Mouse (Mus musculus): ENCODE results near the gene Angptl8. TPM values are rescaled to one million over a fixed set of nuclear protein-coding genes. Genes with fewer than 3 reads are reported as not detected.
A peak's percentile ranks its signal among the peaks of the same experiment; 100 is the strongest.
"Not testable (repeated sequence)": the region's sequence is repeated elsewhere in the genome, so short reads cannot be mapped to it uniquely, and the experiment has no call there.

Gene Angptl8
- polyA plus RNA-seq, 1 experiment from 2014 or later: 0.26 TPM

- Histone ChIP-seq H3K4me3 (no peak overlapping the region), H3K9ac (no peak overlapping the region), H3K4me2 (replicated peaks) (no peak overlapping the region), H3K27me3 (no peaks in the 10 kb centered on the region; the same call in 1 of the 2 replicates), H3K36me3 (no peaks in the 10 kb centered on the region), H3K9me3 (replicated peaks) (no peaks in the 10 kb centered on the region), H3K27ac (no peak overlapping the region), H3K4me1 (peaks cover 14% of the 10 kb centered on the region)
- 74% methylated on average over 5 of the region's 5 CpGs for WGBS
- ATAC-seq (ENCODE audit: low FRiP score): no peak
These were observed 18.7 kb downstream of the Angptl8 start for GRCm38 (mm10) chr9:21853961-21854360.

- Histone ChIP-seq H3K36me3 (no peaks in the 10 kb centered on the region), H3K27ac (no peak overlapping the region), H3K9ac (no peak overlapping the region), H3K4me2 (replicated peaks) (no peak overlapping the region), H3K4me3 (no peak overlapping the region), H3K9me3 (replicated peaks) (no peaks in the 10 kb centered on the region), H3K4me1 (peaks cover 11% of the 10 kb centered on the region), H3K27me3 (no peaks in the 10 kb centered on the region; the same call in 1 of the 2 replicates)
- 85% methylated on average over 6 of the region's 6 CpGs for WGBS
- no peak for ATAC-seq (ENCODE audit: low FRiP score)
These were observed 19.6 kb downstream of the Angptl8 start for GRCm38 (mm10) chr9:21854894-21855293.

- H3K27ac ChIP-seq: no peak overlapping the region
- 83% methylated on average over 2 of the region's 2 CpGs for WGBS
- no peak overlapping the region for H3K4me3 ChIP-seq
- H3K4me2 ChIP-seq (replicated peaks): no peak overlapping the region
- H3K36me3 ChIP-seq: no peaks in the 10 kb centered on the region
- no peaks in the 10 kb centered on the region; the same call in 1 of the 2 replicates for H3K27me3 ChIP-seq
- no peak for ATAC-seq (ENCODE audit: low FRiP score)
- no peaks in the 10 kb centered on the region for H3K9me3 ChIP-seq (replicated peaks)
- H3K4me1 ChIP-seq: peaks cover 5% of the 10 kb centered on the region; the same call in 1 of the 2 replicates
- H3K9ac ChIP-seq: no peak overlapping the region
These were observed 22.2 kb downstream of the Angptl8 start for GRCm38 (mm10) chr9:21857501-21857900.

GRCm38 (mm10) chr9:21858084-21858483, 22.8 kb downstream of the Angptl8 start:
- no peak overlapping the region for H3K27ac ChIP-seq
- no peaks in the 10 kb centered on the region; the same call in 1 of the 2 replicates for H3K27me3 ChIP-seq
- no peak overlapping the region for H3K9ac ChIP-seq
- H3K36me3 ChIP-seq: no peaks in the 10 kb centered on the region
- WGBS: 70% methylated on average over 6 of the region's 6 CpGs
- H3K4me1 ChIP-seq: no peaks in the 10 kb centered on the region
- H3K4me3 ChIP-seq: no peak overlapping the region
- no peak overlapping the region for H3K4me2 ChIP-seq (replicated peaks)
- ATAC-seq (ENCODE audit: low FRiP score): no peak
- H3K9me3 ChIP-seq (replicated peaks): no peaks in the 10 kb centered on the region

GRCm38 (mm10) chr9:21859606-21860005, 24.3 kb downstream of the Angptl8 start:
- Histone ChIP-seq H3K9ac (no peak overlapping the region), H3K27me3 (no peaks in the 10 kb centered on the region; the same call in 1 of the 2 replicates), H3K4me2 (replicated peaks) (no peak overlapping the region), H3K9me3 (replicated peaks) (no peaks in the 10 kb centered on the region), H3K36me3 (no peaks in the 10 kb centered on the region), H3K4me1 (no peaks in the 10 kb centered on the region), H3K27ac (no peak overlapping the region), H3K4me3 (no peak overlapping the region)
- WGBS: 95% methylated on average over 3 of the region's 3 CpGs
- no peak for ATAC-seq (ENCODE audit: low FRiP score)

GRCm38 (mm10) chr9:21860349-21860748, 25.0 kb downstream of the Angptl8 start:
- not testable (repeated sequence) for H3K27ac ChIP-seq; H3K36me3 ChIP-seq; H3K27me3 ChIP-seq; H3K9ac ChIP-seq; H3K4me1 ChIP-seq; H3K4me3 ChIP-seq; H3K4me2 ChIP-seq (replicated peaks); ATAC-seq (ENCODE audit: low FRiP score); H3K9me3 ChIP-seq (replicated peaks)
- WGBS: 70% methylated on average over 6 of the region's 6 CpGs

GRCm38 (mm10) chr9:21862181-21862580, 26.9 kb downstream of the Angptl8 start:
- no peak for ATAC-seq (ENCODE audit: low FRiP score)
- Histone ChIP-seq H3K36me3 (no peaks in the 10 kb centered on the region), H3K27ac (no peak overlapping the region), H3K4me2 (replicated peaks) (no peak overlapping the region), H3K9me3 (replicated peaks) (no peaks in the 10 kb centered on the region), H3K27me3 (peaks cover 3% of the 10 kb centered on the region; the same call in 1 of the 2 replicates), H3K4me1 (no peaks in the 10 kb centered on the region), H3K4me3 (no peak overlapping the region), H3K9ac (no peak overlapping the region)
- 100% methylated on average over 1 of the region's 1 CpGs for WGBS

GRCm38 (mm10) chr9:21865673-21866398, 30.5 kb downstream of the Angptl8 start:
- H3K36me3 ChIP-seq: no peaks in the 10 kb centered on the region
- H3K4me1 ChIP-seq: no peaks in the 10 kb centered on the region; the same call in 1 of the 2 replicates
- WGBS: 72% methylated on average over 5 of the region's 5 CpGs
- H3K27ac ChIP-seq: no peak overlapping the region
- H3K9me3 ChIP-seq (replicated peaks): no peaks in the 10 kb centered on the region
- no peak overlapping the region for H3K4me2 ChIP-seq (replicated peaks)
- no peak overlapping the region for H3K4me3 ChIP-seq
- no peak for ATAC-seq (ENCODE audit: low FRiP score)
- no peak overlapping the region for H3K9ac ChIP-seq
- peaks cover 3% of the 10 kb centered on the region; the same call in 1 of the 2 replicates for H3K27me3 ChIP-seq

- H3K9ac ChIP-seq: no peak overlapping the region
- peaks cover 3% of the 10 kb centered on the region; the same call in 1 of the 2 replicates for H3K27me3 ChIP-seq
- H3K4me3 ChIP-seq: no peak overlapping the region
- no peak overlapping the region for H3K27ac ChIP-seq
- H3K9me3 ChIP-seq (replicated peaks): no peaks in the 10 kb centered on the region
- H3K36me3 ChIP-seq: no peaks in the 10 kb centered on the region
- 64% methylated on average over 2 of the region's 2 CpGs for WGBS
- ATAC-seq (ENCODE audit: low FRiP score): no peak
- no peaks in the 10 kb centered on the region; the same call in 1 of the 2 replicates for H3K4me1 ChIP-seq
- no peak overlapping the region for H3K4me2 ChIP-seq (replicated peaks)
These were observed 31.3 kb downstream of the Angptl8 start for GRCm38 (mm10) chr9:21866641-21867040.

- Histone ChIP-seq H3K36me3 (no peaks in the 10 kb centered on the region), H3K27me3 (peaks cover 3% of the 10 kb centered on the region; the same call in 1 of the 2 replicates), H3K4me2 (replicated peaks) (no peak overlapping the region), H3K9me3 (replicated peaks) (no peaks in the 10 kb centered on the region), H3K4me1 (no peaks in the 10 kb centered on the region; the same call in 1 of the 2 replicates), H3K27ac (no peak overlapping the region), H3K9ac (no peak overlapping the region; the same call in 1 of the 2 replicates), H3K4me3 (no peak overlapping the region)
- ATAC-seq (ENCODE audit: low FRiP score): no peak
- 72% methylated on average over 3 of the region's 3 CpGs for WGBS
These were observed 32.4 kb downstream of the Angptl8 start for GRCm38 (mm10) chr9:21867726-21868125.

- not testable (repeated sequence) for H3K4me1 ChIP-seq; H3K27ac ChIP-seq; H3K9me3 ChIP-seq (replicated peaks); H3K4me2 ChIP-seq (replicated peaks); H3K4me3 ChIP-seq; H3K9ac ChIP-seq; ATAC-seq (ENCODE audit: low FRiP score); H3K27me3 ChIP-seq; H3K36me3 ChIP-seq
- WGBS: 62% methylated on average over 7 of the region's 7 CpGs
These were observed 34.0 kb downstream of the Angptl8 start for GRCm38 (mm10) chr9:21869290-21869689.

GRCm38 (mm10) chr9:21870879-21871524, 35.7 kb downstream of the Angptl8 start:
- Histone ChIP-seq H3K36me3 (no peaks in the 10 kb centered on the region), H3K27me3 (no peaks in the 10 kb centered on the region), H3K4me3 (no peak overlapping the region), H3K9ac (no peak overlapping the region), H3K4me1 (no peaks in the 10 kb centered on the region; the same call in 1 of the 2 replicates), H3K4me2 (replicated peaks) (peak overlapping the region; percentile 35), H3K27ac (no peak overlapping the region), H3K9me3 (replicated peaks) (no peaks in the 10 kb centered on the region)
- ATAC-seq (ENCODE audit: low FRiP score): 0 out of 2 replicates have a peak, but pooled peaks have one; percentile 22
- 17% methylated on average over 20 of the region's 20 CpGs for whole genome bisulfite sequencing

Measured in hindbrain, embryonic 12.5 days (tissue).